Mouse (Mus musculus) embryonic facial prominence, embryonic 10.5 days (tissue): ENCODE data around the gene Abca1. TPM values are rescaled to one million over a fixed set of nuclear protein-coding genes. Genes with fewer than 3 reads are reported as not detected.

ENCODE experiments used
- DNase-seq: peaks from one replicate; pipeline ENCODE4 v3.0.0-alpha.2; 2017; ENCODE audit warnings: low spot score
- H3K27ac ChIP-seq: fragments of 300-500 bp; sonication (generic); replicated peaks from 2 replicates; pipeline ENCODE4 v1.5.1; 2016; ENCODE audit warnings: mild to moderate bottlenecking
- H3K27me3 ChIP-seq: fragments of 300-500 bp; sonication (generic); replicated peaks from 2 replicates; pipeline ENCODE4 v1.6.1; 2016; ENCODE audit warnings: low read depth, mild to moderate bottlenecking; ENCODE audit not compliant: poor library complexity, severe bottlenecking
- H3K36me3 ChIP-seq: fragments of 300-500 bp; sonication (generic); replicated peaks from 2 replicates; pipeline ENCODE4 v1.6.1; 2016; ENCODE audit warnings: mild to moderate bottlenecking, moderate library complexity
- H3K4me1 ChIP-seq: fragments of 300-500 bp; sonication (generic); 2 replicates; pipeline ENCODE4 v1.6.1; 2016
- H3K4me3 ChIP-seq: fragments of 300-500 bp; sonication (generic); 2 replicates; pipeline ENCODE4 v1.5.1; 2016; ENCODE audit warnings: mild to moderate bottlenecking, moderate library complexity
- H3K9me3 ChIP-seq: fragments of 300-500 bp; sonication (generic); 2 replicates; pipeline ENCODE4 v1.6.1; 2016; ENCODE audit warnings: mild to moderate bottlenecking
- WGBS: fragments of 180-500 bp; shearing (Covaris S2); methylation state at CpG from one replicate; pipeline ENCODE4 v1.1.7; 2016; 5-methylcytosine and 5-hydroxymethylcytosine counted together
- polyA plus RNA-seq: library from polyadenylated mRNA; unstranded; fragments of >200 nt; fragmentation: Nextera tagmentation; extraction: Ambion mirVana; gene quantifications from 2 replicates; pipeline ENCODE4 v1.2.1, GENCODE M21; 2016

Abca1 gene
- polyA plus RNA-seq, 1 experiment from 2014 or later: 3.6 TPM

GRCm38 (mm10) chr4:53062301-53063008 is 97.2 kb downstream of the Abca1 start:
- H3K36me3 ChIP-seq: peaks cover 18% of the 10 kb centered on the region
- H3K9me3 ChIP-seq: no peaks in the 10 kb centered on the region
- no peaks in the 10 kb centered on the region for H3K4me1 ChIP-seq
- no peaks in the 10 kb centered on the region for H3K27me3 ChIP-seq
- DNase-seq: no peak
- no peak overlapping the region for H3K4me3 ChIP-seq
- no peak overlapping the region for H3K27ac ChIP-seq
- 88% methylated on average over 7 of the region's 7 CpGs for WGBS

GRCm38 (mm10) chr4:53046238-53047022 is 113.3 kb downstream of the Abca1 start:
- H3K9me3 ChIP-seq: no peaks in the 10 kb centered on the region
- H3K4me1 ChIP-seq: no peaks in the 10 kb centered on the region
- no peak overlapping the region for H3K4me3 ChIP-seq
- WGBS: 81% methylated on average over 9 of the region's 9 CpGs
- no peak for DNase-seq
- peaks cover 23% of the 10 kb centered on the region for H3K36me3 ChIP-seq
- H3K27ac ChIP-seq: no peak overlapping the region
- no peaks in the 10 kb centered on the region for H3K27me3 ChIP-seq

DNA sequence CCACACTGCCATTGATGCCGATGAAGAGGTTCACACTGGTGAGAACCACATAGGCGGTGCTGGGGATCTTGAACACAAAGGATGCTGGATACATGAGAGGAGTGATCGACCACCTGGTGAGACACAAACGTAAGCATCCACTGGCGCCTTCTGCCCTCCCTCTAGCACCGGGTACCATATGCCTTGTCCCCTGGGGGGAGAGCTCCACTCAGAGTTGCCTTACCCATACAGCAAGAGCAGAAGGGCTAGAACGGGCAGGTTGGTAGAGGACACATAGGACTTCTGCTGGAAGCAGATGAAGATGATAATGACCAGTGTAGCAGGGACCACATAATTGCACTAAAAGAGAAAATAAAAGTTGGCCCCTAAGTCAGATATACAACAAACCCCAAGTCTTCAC is 113.9 kb downstream of the Abca1 start:
- no peak for DNase-seq
- 88% methylated on average over 7 of the region's 7 CpGs for WGBS
- H3K27me3 ChIP-seq: no peaks in the 10 kb centered on the region
- H3K4me1 ChIP-seq: no peaks in the 10 kb centered on the region
- H3K4me3 ChIP-seq: no peak overlapping the region
- peaks cover 23% of the 10 kb centered on the region for H3K36me3 ChIP-seq
- H3K27ac ChIP-seq: no peak overlapping the region
- no peaks in the 10 kb centered on the region for H3K9me3 ChIP-seq

DNA sequence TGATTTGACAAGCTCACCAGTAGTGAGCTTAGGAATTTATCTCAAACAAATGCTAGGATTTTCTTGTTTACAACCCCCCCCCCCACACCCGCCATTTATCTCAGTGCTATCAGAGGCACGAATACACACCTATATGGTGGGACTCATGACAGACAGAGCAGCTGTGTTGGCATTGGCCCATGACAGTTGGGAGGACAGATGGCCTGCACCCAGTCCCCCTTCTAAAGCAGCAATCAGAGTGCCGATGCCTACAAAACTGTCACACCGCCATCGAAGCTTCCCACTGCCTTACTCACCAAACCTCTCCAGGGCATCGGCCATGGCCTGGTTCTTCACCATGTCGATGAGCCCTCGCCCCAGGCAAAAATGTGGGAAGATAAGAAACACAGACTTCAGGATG is 115.9 kb downstream of the Abca1 start:
- Histone ChIP-seq H3K4me3 (no peak overlapping the region), H3K27me3 (no peaks in the 10 kb centered on the region), H3K4me1 (no peaks in the 10 kb centered on the region), H3K27ac (no peak overlapping the region), H3K36me3 (peaks cover 22% of the 10 kb centered on the region), H3K9me3 (no peaks in the 10 kb centered on the region)
- 93% methylated on average over 8 of the region's 8 CpGs for WGBS
- DNase-seq: no peak

- Histone ChIP-seq H3K4me3 (no peak overlapping the region), H3K27me3 (no peaks in the 10 kb centered on the region), H3K36me3 (peaks cover 7% of the 10 kb centered on the region; the same call in 1 of the 2 replicates), H3K9me3 (no peaks in the 10 kb centered on the region), H3K4me1 (no peaks in the 10 kb centered on the region), H3K27ac (no peak overlapping the region)
- DNase-seq: no peak
- 50% methylated on average over 8 of the region's 8 CpGs for WGBS
Observed at GRCm38 (mm10) chr4:53030326-53030948, 129.3 kb downstream of the Abca1 start.

DNA sequence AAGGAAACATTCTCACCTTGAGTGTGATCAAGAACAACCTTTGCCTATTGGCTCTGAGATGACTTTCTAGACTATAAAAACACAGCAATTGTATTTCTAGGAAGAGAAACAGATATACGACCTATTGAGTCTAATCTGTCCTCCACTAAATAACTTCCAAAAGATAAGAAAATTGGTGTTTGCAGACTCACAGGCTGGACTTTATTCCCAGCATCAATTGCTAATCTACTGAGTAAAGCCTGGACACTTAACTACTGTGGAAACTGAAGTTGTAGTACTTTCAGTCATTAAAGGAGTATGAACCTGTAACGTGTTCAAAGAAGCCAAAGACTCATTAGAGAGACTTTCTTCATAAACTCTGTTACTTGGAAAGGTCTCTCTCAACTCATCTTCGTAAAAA is 131.9 kb downstream of the Abca1 start:
- Histone ChIP-seq H3K36me3 (peaks cover 15% of the 10 kb centered on the region), H3K27ac (no peak overlapping the region), H3K9me3 (no peaks in the 10 kb centered on the region), H3K27me3 (no peaks in the 10 kb centered on the region), H3K4me3 (no peak overlapping the region), H3K4me1 (no peaks in the 10 kb centered on the region)
- DNase-seq: no peak
- WGBS: 83% methylated on average over 3 of the region's 3 CpGs

DNA sequence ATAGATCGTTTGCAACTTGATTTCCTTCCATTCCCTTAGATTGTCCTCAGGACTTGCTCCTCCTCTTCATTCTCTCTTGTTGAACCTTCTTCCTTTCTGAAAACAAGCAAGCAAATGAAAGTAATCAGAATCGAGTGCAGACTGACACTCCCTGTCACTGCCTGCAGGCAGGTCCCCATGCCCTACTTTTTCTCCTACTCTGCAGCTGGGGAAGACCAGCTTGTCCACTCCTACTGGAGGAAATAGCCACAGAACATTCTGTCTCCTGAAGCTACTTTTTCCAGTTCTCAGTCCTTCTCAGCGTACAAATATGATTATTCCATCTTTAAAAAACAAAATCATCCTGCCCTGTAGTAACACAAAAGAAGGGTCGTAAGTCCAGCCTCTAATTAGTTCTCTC is 135.3 kb downstream of the Abca1 start:
- Histone ChIP-seq H3K36me3 (peaks cover 42% of the 10 kb centered on the region), H3K27me3 (no peaks in the 10 kb centered on the region), H3K9me3 (no peaks in the 10 kb centered on the region), H3K27ac (no peak overlapping the region), H3K4me3 (no peak overlapping the region), H3K4me1 (no peaks in the 10 kb centered on the region)
- DNase-seq: no peak
- WGBS: 86% methylated on average over 4 of the region's 4 CpGs

GRCm38 (mm10) chr4:53023189-53023925 is 136.3 kb downstream of the Abca1 start:
- no peak for DNase-seq
- H3K4me3 ChIP-seq: no peak overlapping the region
- 93% methylated on average over 14 of the region's 14 CpGs for WGBS
- no peaks in the 10 kb centered on the region for H3K27me3 ChIP-seq
- H3K36me3 ChIP-seq: peaks cover 52% of the 10 kb centered on the region
- H3K27ac ChIP-seq: no peak overlapping the region
- H3K9me3 ChIP-seq: no peaks in the 10 kb centered on the region
- no peaks in the 10 kb centered on the region for H3K4me1 ChIP-seq

- no peak for DNase-seq
Observed at GRCm38 (mm10) chr4:53018392-53018791, 141.3 kb downstream of the Abca1 start.

GRCm38 (mm10) chr4:53015024-53015423 is 144.7 kb downstream of the Abca1 start:
- Histone ChIP-seq H3K27ac (no peak overlapping the region), H3K4me1 (peaks cover 6% of the 10 kb centered on the region), H3K9me3 (peaks cover 11% of the 10 kb centered on the region), H3K27me3 (no peaks in the 10 kb centered on the region), H3K36me3 (peaks cover 61% of the 10 kb centered on the region), H3K4me3 (no peak overlapping the region)
- 92% methylated on average over 3 of the region's 3 CpGs for WGBS
- DNase-seq: no peak

More at GRCm38 (mm10) chr4:53018392-53018791, 141.3 kb downstream of the Abca1 start:
- 90% methylated on average over 1 of the region's 1 CpGs for WGBS
- no peak overlapping the region for H3K27ac ChIP-seq
- H3K4me1 ChIP-seq: no peaks in the 10 kb centered on the region
- H3K27me3 ChIP-seq: no peaks in the 10 kb centered on the region
- peaks cover 87% of the 10 kb centered on the region for H3K36me3 ChIP-seq
- H3K9me3 ChIP-seq: peaks cover 11% of the 10 kb centered on the region
- H3K4me3 ChIP-seq: no peak overlapping the region

DNA sequence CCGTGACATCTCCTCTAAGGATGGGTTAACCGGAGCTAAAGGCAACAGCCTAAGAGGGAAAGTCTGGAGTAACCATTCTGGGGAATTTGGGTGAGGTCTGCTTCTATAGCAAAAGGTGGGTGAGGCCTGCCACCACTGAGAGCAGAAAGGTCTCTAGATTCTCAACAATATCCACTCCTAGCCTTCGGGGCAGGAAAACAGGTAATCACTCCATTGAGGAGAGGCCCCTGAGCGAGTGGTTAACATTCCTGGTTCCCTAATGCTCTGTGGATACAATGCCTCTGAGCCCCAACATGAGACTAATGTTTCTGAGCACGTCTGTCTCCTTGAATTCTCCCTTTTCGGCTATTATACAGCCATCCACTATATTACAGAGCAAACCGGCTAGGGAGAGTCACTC is 145.3 kb downstream of the Abca1 start:
- H3K36me3 ChIP-seq: peaks cover 55% of the 10 kb centered on the region
- H3K4me1 ChIP-seq: peaks cover 6% of the 10 kb centered on the region
- peaks cover 11% of the 10 kb centered on the region for H3K9me3 ChIP-seq
- DNase-seq: no peak
- H3K27me3 ChIP-seq: no peaks in the 10 kb centered on the region
- no peak overlapping the region for H3K27ac ChIP-seq
- H3K4me3 ChIP-seq: no peak overlapping the region
- 93% methylated on average over 7 of the region's 7 CpGs for WGBS

GRCm38 (mm10) chr4:53011732-53012361 is 147.8 kb downstream of the Abca1 start, which contains the start of gene Nipsnap3b:
Gene Nipsnap3b (plus strand): TSS chr4:53011880.
- peak; percentile 98 for DNase-seq
- Histone ChIP-seq H3K4me1 (peaks cover 6% of the 10 kb centered on the region), H3K36me3 (peaks cover 30% of the 10 kb centered on the region), H3K27ac (peak within 1 kb of the TSS; percentile 93), H3K9me3 (peaks cover 5% of the 10 kb centered on the region; the same call in 1 of the 2 replicates), H3K4me3 (peak within 1 kb of the TSS; percentile 85), H3K27me3 (no peaks in the 10 kb centered on the region)
- under 1% methylated on average over 63 of the region's 63 CpGs for WGBS
